Comparison of ENCODE assay signal across 14 mouse cellular contexts in the genomic region with DNA sequence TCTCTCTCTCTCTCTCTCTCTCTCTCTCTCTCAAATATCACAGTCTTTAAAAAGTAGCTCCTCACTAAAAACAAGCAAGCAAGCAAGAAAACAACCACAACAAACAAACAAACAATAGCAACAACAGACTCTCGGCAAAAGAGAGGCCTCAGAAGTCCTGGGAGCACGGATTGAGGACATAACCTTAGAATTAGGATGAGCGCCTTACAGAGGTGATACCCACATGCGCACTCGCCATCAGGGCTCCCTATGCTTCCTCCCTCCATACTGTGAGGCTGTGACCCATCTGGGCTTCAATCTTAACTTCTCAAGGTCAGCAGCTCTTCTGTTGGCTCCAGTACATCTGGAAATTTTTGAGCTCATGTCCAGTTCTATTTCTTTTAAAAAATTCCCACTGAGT. TPM values are rescaled to one million over a fixed set of nuclear protein-coding genes. Genes with fewer than 3 reads are reported as not detected.
"Had no signal": no experiment of that assay in that cellular context is flagged by ENCODE, and none has a peak within 500 bp of the region (broad histone marks: within the 10 kb centered on the region; RNA-seq: fewer than 3 reads in every experiment).

No protein-coding gene starts in this region.

- H3K9me3 ChIP-seq: intestine, embryonic 15.5 days; kidney, embryonic 15.5 days; limb, embryonic 12.5 days; midbrain, embryonic 13.5 days; neural tube, embryonic 12.5 days had no signal

- ATAC-seq: intestine, embryonic 15.5 days; midbrain, embryonic 13.5 days had no signal

- H3K9ac ChIP-seq: intestine, embryonic 15.5 days; kidney, embryonic 15.5 days; limb, embryonic 12.5 days; liver, embryonic 14.5 days; midbrain, embryonic 13.5 days; neural tube, embryonic 12.5 days had no signal

- H3K27me3 ChIP-seq: intestine, embryonic 15.5 days; kidney, embryonic 15.5 days; limb, embryonic 12.5 days; midbrain, embryonic 13.5 days; neural tube, embryonic 12.5 days had no signal

- DNase-seq: kidney, adult 18-20 months; kidney, postnatal 14 days; layer of hippocampus, adult 9-11 months; lung, adult 18-20 months; right cerebral cortex, postnatal 4 days had no signal

- H3K4me2 ChIP-seq: intestine, embryonic 15.5 days; kidney, embryonic 15.5 days; limb, embryonic 12.5 days; midbrain, embryonic 13.5 days; neural tube, embryonic 12.5 days had no signal

- H3K4me1 ChIP-seq: intestine, embryonic 15.5 days; midbrain, embryonic 13.5 days; neural tube, embryonic 12.5 days had no signal

- H3K27ac ChIP-seq: intestine, embryonic 15.5 days; kidney, embryonic 15.5 days; limb, embryonic 12.5 days; liver, embryonic 14.5 days; midbrain, embryonic 13.5 days; neural tube, embryonic 12.5 days had no signal

- H3K36me3 ChIP-seq: intestine, embryonic 15.5 days; kidney, embryonic 15.5 days; limb, embryonic 12.5 days; midbrain, embryonic 13.5 days; neural tube, embryonic 12.5 days had no signal

- H3K4me3 ChIP-seq: intestine, embryonic 15.5 days; kidney, embryonic 15.5 days; limb, embryonic 12.5 days; midbrain, embryonic 13.5 days; neural tube, embryonic 12.5 days had no signal

RNA-seq across cellular contexts. Expression of a gene that starts 0.9 kb away (rescaled TPM):
- total RNA-seq: left cerebral cortex, postnatal 36 days; midbrain, postnatal 0 days had no signal
- polyA plus RNA-seq: kidney, embryonic 15.5 days; midbrain, embryonic 13.5 days; midbrain, postnatal 0 days; neural tube, embryonic 12.5 days; stomach, embryonic 16.5 days had no signal
